Mouse (Mus musculus): Measurements from ENCODE around the gene Thy1. TPM values are rescaled to one million over a fixed set of nuclear protein-coding genes. Genes with fewer than 3 reads are reported as not detected.

The Thy1 gene
- polyA plus RNA-seq, 1 experiment from 2014 or later = 0.55 TPM

DNA sequence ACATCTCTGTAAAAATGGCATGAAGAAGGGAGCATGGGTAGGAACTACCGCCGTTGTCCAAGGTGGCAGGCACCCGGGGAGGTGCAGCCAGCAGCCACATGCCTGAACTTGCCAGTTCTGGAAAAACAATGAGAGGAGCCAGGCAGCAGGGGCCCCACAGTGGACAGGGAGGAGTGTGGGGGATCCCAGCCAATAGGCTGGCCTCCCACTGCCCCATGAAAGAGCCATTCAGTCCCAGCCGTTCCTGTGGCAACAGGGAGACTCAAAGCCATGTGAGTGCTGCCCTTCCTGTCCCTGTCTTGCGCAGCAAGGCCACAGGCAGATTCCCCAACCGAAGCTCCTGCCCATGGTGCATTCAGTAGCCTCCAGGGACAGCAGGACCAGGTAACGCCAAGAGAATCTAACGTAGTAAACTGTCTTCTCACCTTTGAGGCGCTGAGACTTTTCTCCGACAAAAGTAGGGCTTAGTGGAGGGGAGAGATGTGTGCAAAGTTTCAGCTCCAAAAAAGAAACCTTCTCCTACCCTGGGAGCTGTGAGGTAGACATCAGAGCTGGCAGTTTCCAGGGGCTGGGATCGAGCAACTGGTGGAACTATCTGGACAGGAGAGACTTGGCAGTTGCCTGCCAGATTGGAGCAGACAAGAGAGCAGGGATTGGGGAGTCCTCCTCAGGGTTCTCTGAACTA is 28.9 kb downstream of the Thy1 start:
- Histone ChIP-seq H3K9me3 (no peaks in the 10 kb centered on the region), H3K27ac (peak overlapping the region; percentile 81), H3K9ac (no peak overlapping the region), H3K27me3 (no peaks in the 10 kb centered on the region), H3K4me3 (no peak overlapping the region), H3K4me1 (replicated peaks) (peaks cover 59% of the 10 kb centered on the region), H3K36me3 (no peaks in the 10 kb centered on the region), H3K4me2 (peak overlapping the region; percentile 35)
- 14% methylated on average over 11 of the region's 11 CpGs for WGBS
- peak; percentile 66 for ATAC-seq (ENCODE audit: low FRiP score)

GRCm38 (mm10) chr9:44072599-44072915 is 29.4 kb downstream of the Thy1 start:
- Histone ChIP-seq H3K4me1 (replicated peaks) (peaks cover 58% of the 10 kb centered on the region), H3K9me3 (no peaks in the 10 kb centered on the region), H3K36me3 (no peaks in the 10 kb centered on the region), H3K4me2 (peak overlapping the region; percentile 35), H3K4me3 (no peak overlapping the region), H3K27me3 (no peaks in the 10 kb centered on the region), H3K27ac (peak overlapping the region; percentile 81), H3K9ac (no peak overlapping the region)
- peak; percentile 57; the same call in 1 of the 2 replicates for ATAC-seq (ENCODE audit: low FRiP score)
- WGBS = 7% methylated on average over 4 of the region's 4 CpGs

DNA sequence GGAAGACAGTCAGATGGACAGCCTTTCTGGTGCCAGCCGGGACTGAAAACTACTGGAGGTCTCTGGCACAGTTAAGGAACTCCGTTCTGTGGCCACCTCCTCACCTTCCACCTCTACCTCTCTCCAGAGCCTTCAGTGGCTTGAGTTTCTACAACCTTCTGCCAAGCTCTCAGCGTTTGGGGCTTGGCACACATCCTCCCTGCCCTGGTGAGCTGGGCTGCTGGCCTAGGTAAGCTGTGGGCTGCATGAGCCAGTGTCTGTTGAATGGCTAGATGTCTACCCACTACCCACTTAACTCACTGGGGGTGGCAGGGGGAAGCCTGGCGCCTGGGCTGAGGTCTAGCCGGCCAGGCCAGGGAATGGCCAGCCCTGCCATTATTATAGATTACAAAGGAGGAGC is 29.9 kb downstream of the Thy1 start:
- Histone ChIP-seq H3K27me3 (no peaks in the 10 kb centered on the region), H3K4me2 (peak overlapping the region; percentile 35), H3K4me3 (no peak overlapping the region), H3K36me3 (no peaks in the 10 kb centered on the region), H3K4me1 (replicated peaks) (peaks cover 59% of the 10 kb centered on the region), H3K9ac (peak overlapping the region; percentile 3; the same call in 1 of the 2 replicates), H3K27ac (peak overlapping the region; percentile 63), H3K9me3 (no peaks in the 10 kb centered on the region)
- no peak for ATAC-seq (ENCODE audit: low FRiP score)
- 38% methylated on average over 5 of the region's 5 CpGs for WGBS

DNA sequence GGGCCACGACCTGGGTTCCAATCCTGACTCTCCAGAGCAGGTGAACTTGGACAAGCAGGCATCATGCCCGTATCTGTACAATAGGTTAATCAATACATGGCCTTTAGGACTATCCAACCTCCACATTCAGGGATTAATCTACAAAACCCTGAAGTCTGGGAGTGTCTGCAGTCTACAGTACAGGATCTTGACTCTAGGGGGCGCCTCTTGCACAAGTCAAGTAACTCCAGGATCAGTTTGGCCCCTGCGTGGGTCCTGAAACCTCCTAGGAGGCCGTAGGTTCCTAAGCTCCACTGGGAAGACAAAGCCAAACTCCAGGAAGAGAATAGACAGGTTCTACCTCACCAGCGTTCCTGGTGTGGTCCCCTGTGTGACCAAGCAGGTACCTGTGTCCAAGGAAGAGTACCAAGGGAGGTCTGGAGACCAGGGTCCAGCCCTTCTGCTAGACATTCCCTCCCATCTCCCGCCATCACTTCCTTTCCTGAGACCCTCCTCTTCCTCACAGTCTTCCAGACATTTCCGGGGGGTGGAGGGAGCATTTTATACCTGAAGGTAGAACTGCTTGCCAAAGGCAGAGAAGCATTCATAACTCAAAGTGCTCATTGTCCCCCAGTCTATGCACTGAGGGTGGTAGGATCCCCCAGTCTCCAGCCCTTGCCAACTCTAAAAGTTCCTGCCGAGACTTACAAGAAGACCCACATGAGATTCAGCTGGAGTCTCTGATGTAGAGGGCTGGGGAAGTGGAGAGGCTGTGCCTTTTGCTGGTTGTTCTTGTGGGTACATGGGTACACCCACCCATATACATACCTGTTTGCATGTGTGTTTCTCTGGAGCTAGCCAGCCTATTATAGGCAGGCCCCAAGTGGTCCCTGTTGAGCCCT is 31.5 kb downstream of the Thy1 start:
- WGBS = 62% methylated on average over 9 of the region's 9 CpGs
- Histone ChIP-seq H3K9ac (no peak overlapping the region), H3K27ac (no peak overlapping the region), H3K36me3 (no peaks in the 10 kb centered on the region), H3K4me2 (no peak overlapping the region), H3K27me3 (no peaks in the 10 kb centered on the region), H3K9me3 (no peaks in the 10 kb centered on the region), H3K4me1 (replicated peaks) (peaks cover 69% of the 10 kb centered on the region), H3K4me3 (no peak overlapping the region)
- ATAC-seq (ENCODE audit: low FRiP score) = no peak

GRCm38 (mm10) chr9:44075276-44075995 is 32.3 kb downstream of the Thy1 start:
- Histone ChIP-seq H3K4me2 (no peak overlapping the region), H3K4me1 (replicated peaks) (peaks cover 65% of the 10 kb centered on the region), H3K4me3 (no peak overlapping the region), H3K27ac (no peak overlapping the region), H3K36me3 (no peaks in the 10 kb centered on the region), H3K9me3 (no peaks in the 10 kb centered on the region), H3K9ac (no peak overlapping the region), H3K27me3 (no peaks in the 10 kb centered on the region)
- 71% methylated on average over 24 of the region's 24 CpGs for WGBS
- no peak for ATAC-seq (ENCODE audit: low FRiP score)

DNA sequence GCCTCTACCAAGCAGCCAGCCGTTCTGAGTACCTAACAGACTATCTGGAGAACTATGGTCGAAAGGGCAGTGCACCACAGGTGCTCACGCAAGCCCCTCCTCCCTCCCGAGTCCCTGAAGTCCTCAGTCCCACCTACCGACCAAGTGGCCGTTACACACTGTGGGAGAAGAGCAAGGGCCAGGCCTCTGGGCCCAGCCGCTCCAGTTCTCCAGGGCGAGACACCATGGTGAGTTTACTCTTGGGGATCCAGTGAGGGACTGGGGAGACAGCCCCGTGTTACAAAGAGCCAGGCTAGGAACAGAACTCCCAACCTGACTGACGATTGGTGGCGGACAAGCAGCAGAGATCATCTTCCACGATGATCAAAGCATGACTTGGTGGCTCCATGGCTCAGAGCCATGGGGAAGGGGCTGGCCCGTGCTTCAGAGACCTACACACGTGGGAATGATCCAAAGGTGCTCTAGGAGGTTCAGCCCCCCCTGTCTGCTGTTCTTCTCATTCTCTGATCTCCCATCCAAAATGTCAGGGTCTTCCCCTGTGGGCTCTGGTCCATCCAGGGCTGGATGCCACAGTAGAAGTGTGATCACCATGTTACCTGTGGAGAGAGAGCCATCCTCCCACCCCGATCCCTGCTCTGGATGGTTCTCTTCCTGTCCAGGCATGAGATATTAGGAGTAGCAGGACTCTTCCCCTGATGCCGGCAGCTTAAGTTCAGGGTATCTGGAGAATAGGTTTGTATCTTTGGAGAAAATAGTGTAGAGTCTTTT is 33.0 kb downstream of the Thy1 start:
- no peak overlapping the region for H3K27ac ChIP-seq
- H3K4me3 ChIP-seq = no peak overlapping the region
- no peaks in the 10 kb centered on the region for H3K9me3 ChIP-seq
- H3K4me2 ChIP-seq = no peak overlapping the region
- ATAC-seq (ENCODE audit: low FRiP score) = no peak
- H3K4me1 ChIP-seq (replicated peaks) = peaks cover 58% of the 10 kb centered on the region
- no peak overlapping the region for H3K9ac ChIP-seq
- WGBS = 64% methylated on average over 16 of the region's 16 CpGs
- H3K36me3 ChIP-seq = no peaks in the 10 kb centered on the region
- H3K27me3 ChIP-seq = no peaks in the 10 kb centered on the region

DNA sequence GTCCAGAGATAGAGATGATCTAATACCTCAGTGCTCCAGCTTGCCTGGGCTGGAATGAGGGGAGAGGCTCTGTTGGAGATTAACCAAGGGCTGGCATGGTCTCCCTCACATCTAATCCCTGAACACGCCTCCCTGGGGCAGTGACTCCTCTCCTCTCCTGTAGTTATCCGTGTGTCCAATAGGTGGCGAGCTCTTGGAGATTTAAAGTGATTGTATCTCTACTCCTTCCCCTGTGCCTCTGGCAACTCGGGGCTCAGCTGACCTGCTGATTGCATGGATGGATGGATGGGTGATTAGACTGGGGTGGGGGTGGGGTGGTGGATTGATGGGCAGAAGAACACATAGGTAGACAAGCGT is 33.6 kb downstream of the Thy1 start:
- ATAC-seq (ENCODE audit: low FRiP score) = no peak
- no peak overlapping the region for H3K4me3 ChIP-seq
- H3K27ac ChIP-seq = no peak overlapping the region
- no peak overlapping the region for H3K9ac ChIP-seq
- no peaks in the 10 kb centered on the region for H3K9me3 ChIP-seq
- H3K4me1 ChIP-seq (replicated peaks) = peaks cover 54% of the 10 kb centered on the region
- H3K27me3 ChIP-seq = no peaks in the 10 kb centered on the region
- no peak overlapping the region for H3K4me2 ChIP-seq
- WGBS = 8% methylated on average over 5 of the region's 5 CpGs
- no peaks in the 10 kb centered on the region for H3K36me3 ChIP-seq

- Histone ChIP-seq H3K27ac (no peak overlapping the region), H3K9ac (no peak overlapping the region), H3K4me1 (replicated peaks) (peaks cover 48% of the 10 kb centered on the region), H3K4me2 (no peak overlapping the region), H3K36me3 (no peaks in the 10 kb centered on the region), H3K9me3 (no peaks in the 10 kb centered on the region), H3K4me3 (no peak overlapping the region), H3K27me3 (0 out of 2 replicates have a peak, but pooled peaks cover 3% of the 10 kb centered on the region)
- no peak for ATAC-seq (ENCODE audit: low FRiP score)
- 86% methylated on average over 11 of the region's 11 CpGs for WGBS
Measured at GRCm38 (mm10) chr9:44077266-44077910, 34.2 kb downstream of the Thy1 start.

- H3K9me3 ChIP-seq = no peaks in the 10 kb centered on the region
- no peak overlapping the region for H3K4me2 ChIP-seq
- H3K4me3 ChIP-seq = no peak overlapping the region
- 86% methylated on average over 10 of the region's 10 CpGs for WGBS
- H3K27me3 ChIP-seq = peaks cover 11% of the 10 kb centered on the region
- H3K4me1 ChIP-seq (replicated peaks) = peaks cover 40% of the 10 kb centered on the region
- ATAC-seq (ENCODE audit: low FRiP score) = no peak
- 0 out of 2 replicates have a peak overlapping the region, but pooled peaks have one; percentile 35 for H3K9ac ChIP-seq
- no peak overlapping the region for H3K27ac ChIP-seq
- no peaks in the 10 kb centered on the region for H3K36me3 ChIP-seq
Measured at GRCm38 (mm10) chr9:44078136-44078797, 35.1 kb downstream of the Thy1 start.

DNA sequence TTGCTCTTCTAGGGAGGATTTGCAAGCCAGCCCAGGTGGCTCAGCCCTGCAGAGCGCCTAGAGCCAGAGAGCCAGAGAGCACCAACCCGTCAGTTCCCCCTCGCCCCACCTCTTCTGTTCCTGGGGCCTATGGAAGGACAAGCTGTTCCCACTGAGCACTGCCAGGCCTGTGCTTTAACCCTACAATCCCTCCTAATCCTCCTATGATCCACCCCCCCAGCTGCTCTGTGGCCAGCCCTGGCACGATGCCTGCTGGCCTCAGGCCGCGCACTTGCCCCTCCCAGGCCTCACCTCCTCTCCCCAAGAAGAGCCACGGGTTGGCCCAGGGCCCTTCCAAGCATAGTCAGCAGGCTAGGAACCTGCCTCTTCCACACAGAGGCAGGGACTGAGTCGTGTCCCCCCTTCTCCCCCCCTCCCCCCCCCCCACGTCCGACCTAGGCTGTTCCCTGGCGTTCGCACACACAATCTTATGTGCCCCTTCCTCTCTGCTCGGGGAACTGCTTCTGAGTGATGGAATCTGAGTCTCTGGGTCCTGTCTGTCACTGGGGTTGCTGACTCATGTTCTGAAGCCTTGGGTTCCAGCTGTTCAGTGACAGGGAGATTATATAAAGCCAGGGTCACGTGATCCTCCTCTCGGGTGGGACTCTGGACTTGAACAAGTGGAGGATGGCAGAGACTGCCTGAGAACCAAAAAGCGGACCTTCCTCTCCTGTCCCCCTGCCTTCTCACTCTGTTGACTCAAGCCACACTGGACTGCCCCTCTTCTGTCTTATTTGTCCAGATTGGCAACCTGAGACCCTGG is 36.0 kb downstream of the Thy1 start:
- H3K27ac ChIP-seq = no peak overlapping the region
- 54% methylated on average over 13 of the region's 16 CpGs for WGBS
- H3K9ac ChIP-seq = 0 out of 2 replicates have a peak overlapping the region, but pooled peaks have one; percentile 35
- H3K36me3 ChIP-seq = no peaks in the 10 kb centered on the region
- no peak overlapping the region for H3K4me3 ChIP-seq
- H3K4me2 ChIP-seq = no peak overlapping the region
- peaks cover 45% of the 10 kb centered on the region for H3K4me1 ChIP-seq (replicated peaks)
- ATAC-seq (ENCODE audit: low FRiP score) = peak; percentile 66; the same call in 1 of the 2 replicates
- peaks cover 20% of the 10 kb centered on the region for H3K27me3 ChIP-seq
- H3K9me3 ChIP-seq = no peaks in the 10 kb centered on the region

Measured in hindbrain, embryonic 13.5 days (tissue).